Mouse (Mus musculus) heart, adult 2 months (tissue): ENCODE results near the gene Rapgef1.

Experiments
- CTCF ChIP-seq: fragments of 200-600 bp; IDR thresholded peaks from 2 replicates; pipeline ENCODE4 v1.8.1; 2022; ENCODE audit warnings: antibody characterized with exemption, mild to moderate bottlenecking, moderate library complexity
- EP300 ChIP-seq: fragments of 200-500 bp; IDR thresholded peaks from 2 replicates; pipeline ENCODE4 v1.6.1; 2011; ENCODE audit warnings: low read depth, low read length, control low read depth; ENCODE audit not compliant: insufficient read depth
- POLR2A ChIP-seq: fragments of 200-500 bp; IDR thresholded peaks from 2 replicates; pipeline ENCODE4 v1.6.1; 2011; ENCODE audit warnings: mild to moderate bottlenecking, low read depth, low read length, control low read depth; ENCODE audit not compliant: insufficient read depth

- TF ChIP-seq POLR2A (no peak), EP300 (no peak), CTCF (no peak)
Measured at GRCm38 (mm10) chr2:29675846-29676245, 56.3 kb downstream of the Rapgef1 start.
